Mouse (Mus musculus) NIH3T3 (cell line): ENCODE measurements at regions not wholly inside any gene's neighbourhood (a gene's known extent, or its start where the extent isn't known, plus 50 kb on each side); places are given as distances from the start of the nearest gene placed in this dataset.
A peak's percentile ranks its signal among the peaks of the same experiment; 100 is the strongest.

ENCODE experiments used
- DNase-seq: peaks from one replicate; pipeline ENCODE4 v3.0.0-alpha.2; 2012; ENCODE audit warnings: low read depth

DNA sequence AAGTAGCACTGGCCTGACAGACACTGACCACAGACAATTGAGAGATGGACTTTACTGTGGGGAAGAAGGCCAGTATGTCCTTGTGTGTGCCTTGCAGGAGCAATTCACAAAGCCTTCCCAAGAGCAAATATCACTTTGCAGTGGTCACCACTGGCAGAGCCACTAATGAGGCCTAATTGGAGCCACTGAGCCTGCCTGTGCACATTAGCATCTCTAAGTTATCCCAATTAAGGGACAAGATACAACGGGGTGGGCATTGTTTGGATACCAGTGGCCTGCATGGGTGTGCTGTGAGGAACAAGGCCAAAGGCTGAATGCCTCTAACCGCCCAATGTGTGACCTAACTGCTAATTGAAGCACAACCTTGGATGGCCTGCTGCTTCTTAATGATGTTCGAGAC lies 433.4 kb upstream of the Ptbp2 start:
- DNase-seq: no peak

DNA sequence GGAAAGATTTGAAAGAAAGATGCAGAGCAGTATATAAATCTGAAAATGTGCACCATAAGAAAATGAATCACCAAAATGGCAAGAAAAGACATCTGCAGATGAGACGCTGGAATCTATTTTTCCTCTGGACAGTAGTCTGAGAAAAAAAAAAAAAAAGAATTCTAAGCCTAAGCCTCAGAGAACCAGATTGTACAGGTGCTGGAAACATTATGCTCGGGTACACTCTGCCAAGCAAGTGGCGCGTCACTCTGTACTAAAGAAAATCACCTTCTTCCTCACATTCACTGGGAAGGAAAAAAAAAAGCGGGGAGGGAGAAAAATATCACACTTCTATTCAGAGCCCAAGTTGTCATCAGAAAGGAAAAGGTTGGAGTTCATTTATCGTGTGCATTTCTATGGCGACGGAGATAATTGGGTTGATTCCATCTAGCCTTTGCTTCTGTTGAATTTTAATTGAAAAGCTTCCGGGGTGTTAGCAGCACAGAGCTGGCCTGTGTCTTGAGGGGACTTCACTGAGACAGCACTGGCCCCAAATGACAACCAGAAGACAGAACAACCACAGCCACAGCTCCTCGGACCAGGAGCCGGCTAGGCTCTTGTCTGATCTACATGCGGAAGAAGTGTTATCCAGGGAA lies 430.5 kb upstream of the Ptbp2 start:
- no peak for DNase-seq

DNA sequence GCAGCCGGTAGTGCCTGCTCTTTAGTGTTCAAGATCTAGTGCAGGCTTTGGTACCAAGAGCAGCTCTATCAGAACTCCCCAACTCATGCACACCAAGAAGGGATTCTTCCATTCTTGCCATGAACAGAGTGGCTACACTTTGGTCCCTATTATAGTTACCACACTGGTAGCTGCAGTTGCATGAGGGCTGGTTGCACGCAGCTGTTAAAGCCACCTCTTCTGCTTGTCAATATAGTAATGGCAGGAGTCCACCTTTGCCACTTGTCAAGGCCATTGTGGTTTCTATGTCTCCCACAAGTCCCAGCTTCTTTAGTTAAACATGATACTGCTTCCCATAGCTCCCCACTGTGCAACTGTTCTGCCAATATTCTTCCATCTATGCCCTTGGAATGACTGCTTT lies 415.1 kb upstream of the Ptbp2 start:
- DNase-seq: no peak

DNA sequence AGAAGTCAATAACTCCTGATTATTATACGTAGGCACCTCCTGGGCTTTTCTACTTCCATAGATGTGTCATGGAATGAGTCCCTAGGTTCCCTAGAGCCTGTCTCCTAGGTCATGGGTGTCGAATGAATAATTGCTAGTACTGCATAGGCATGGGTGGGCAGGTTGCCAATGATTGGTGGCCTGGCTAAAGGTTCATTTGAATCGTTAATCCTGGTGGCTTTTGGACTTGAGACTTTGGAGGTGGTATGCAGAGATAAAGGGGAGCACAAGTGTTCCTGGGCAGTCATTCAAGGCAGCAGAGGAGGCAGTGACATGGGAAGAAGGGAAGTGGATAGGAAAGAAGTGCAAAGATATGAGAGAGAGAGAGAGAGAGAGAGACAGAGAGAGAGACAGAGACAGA lies 410.2 kb upstream of the Ptbp2 start:
- no peak for DNase-seq

DNA sequence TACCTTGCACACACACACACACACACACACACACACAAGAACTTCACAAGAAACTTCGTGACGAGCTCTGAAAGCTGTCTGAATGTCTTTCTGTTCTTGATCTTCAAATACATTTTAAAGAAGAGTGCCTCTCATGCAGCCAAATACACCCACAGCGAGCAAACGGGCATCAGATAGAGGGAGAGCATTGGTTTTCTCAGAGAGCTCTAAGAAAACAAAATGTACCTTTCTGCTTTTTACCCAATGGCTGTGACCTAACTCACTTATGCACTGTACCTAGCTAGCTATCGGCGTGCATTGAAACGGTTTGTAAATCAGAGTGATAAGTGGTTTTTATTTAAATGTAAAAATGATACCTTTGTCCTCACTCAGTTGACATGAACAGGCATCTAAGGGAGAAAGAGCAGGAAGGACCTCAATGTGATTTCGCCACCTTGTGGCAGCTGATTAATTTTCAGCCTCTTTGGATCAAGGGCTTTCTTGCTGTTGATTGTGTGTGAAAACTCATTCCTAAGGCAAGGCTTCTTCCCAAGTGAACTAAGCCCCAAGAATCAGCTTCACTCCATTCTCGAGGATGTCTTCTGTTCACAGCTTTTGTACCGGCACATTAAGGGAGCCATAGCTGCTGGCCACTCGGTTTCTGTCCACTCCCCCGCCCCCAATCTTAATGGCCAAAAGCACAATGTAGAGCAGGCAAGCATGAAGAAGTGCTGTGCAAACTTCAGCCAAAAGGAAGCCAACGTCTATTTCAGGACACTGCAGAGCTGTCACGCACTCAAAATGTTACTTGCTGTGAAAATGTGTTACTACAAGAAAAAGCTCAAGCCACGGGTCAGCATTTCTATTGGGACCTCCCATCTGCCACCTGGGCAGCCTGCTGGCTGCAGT lies 408.4 kb upstream of the Ptbp2 start:
- DNase-seq: peak; percentile 90

DNA sequence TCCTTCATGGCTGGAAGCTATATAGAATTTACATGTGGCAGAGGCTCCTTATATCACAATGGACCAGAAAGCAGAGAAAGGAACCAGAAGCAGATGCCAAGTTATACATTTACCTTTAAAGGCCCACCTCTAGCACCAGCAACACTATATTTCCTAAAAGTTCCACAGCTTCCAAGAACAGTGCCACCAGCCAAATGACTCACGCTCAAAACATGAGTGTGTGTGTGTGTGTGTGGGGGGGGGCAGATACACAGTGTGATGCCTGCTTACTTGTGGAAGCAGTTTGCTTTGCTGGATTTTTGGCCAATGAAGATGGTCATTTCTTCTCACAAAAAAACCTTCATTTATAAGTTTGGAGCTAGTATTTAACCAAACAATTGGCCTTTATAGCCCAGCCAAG lies 405.3 kb upstream of the Ptbp2 start:
- peak; percentile 71 for DNase-seq

DNA sequence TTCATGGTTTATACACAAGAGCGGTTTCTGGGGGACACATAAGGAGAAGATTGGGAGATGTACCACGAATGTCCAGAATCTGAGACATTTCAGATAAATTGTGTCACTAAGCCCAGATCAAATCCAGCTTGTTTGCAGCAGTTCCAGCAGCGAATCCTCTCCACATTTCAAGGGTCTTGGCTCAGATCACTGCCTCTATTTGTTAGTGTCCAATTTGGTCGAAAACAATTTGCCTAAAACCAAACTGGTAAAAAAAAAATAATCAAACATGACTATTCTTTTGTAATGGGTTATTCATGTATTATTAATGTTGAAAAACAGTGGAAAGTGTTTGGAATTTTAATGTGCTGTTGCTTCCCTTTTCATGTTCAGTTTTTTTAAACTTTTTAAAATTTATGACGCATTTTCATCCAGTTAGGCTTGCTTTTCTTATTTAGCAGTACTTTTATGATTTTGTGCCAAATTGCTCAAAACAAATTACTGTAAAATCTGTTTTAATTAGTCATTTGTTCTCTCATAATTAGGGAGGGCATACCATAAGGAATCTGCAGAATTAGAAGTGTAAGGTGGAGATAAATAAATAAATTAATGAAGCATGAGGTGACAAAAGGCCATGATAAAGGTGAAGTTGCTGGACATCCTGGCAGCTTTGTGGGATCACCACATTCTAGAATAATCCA lies 396.8 kb upstream of the Ptbp2 start:
- no peak for DNase-seq

DNA sequence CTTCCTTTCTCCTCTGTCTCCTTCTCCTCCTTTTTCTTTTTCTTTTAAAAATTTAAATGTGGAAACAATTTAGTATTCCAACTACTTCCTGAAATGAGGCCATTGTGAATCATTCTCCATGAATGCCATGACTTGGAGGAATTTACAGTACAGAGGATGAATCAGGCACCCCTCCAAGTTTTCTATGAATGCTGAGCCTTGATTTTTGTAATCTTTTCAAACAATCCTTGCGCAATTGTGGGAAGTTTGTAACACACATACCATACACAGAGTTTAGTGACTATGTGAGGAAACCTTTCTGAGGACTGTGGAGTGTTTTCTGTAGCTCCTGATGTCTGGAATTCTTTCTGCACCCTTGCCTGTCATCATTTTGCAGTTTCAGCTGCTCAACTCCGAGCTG lies 391.4 kb upstream of the Ptbp2 start:
- peak; percentile 97 for DNase-seq
